Mouse (Mus musculus) cortical plate, adult 2 months (tissue): ENCODE data around the gene Armc5.

Source experiments
- CTCF ChIP-seq: fragments of 200-500 bp; IDR thresholded peaks from 2 replicates; pipeline ENCODE4 v1.5.1; 2011; ENCODE audit warnings: mild to moderate bottlenecking, control low read depth, low read length; ENCODE audit not compliant: insufficient read depth; ENCODE audit errors: extremely low read depth
- POLR2A ChIP-seq: fragments of 200-500 bp; IDR thresholded peaks from 2 replicates; pipeline ENCODE4 v1.6.1; 2011; ENCODE audit warnings: mild to moderate bottlenecking, low read length, control low read depth; ENCODE audit not compliant: insufficient read depth; ENCODE audit errors: extremely low read depth

DNA sequence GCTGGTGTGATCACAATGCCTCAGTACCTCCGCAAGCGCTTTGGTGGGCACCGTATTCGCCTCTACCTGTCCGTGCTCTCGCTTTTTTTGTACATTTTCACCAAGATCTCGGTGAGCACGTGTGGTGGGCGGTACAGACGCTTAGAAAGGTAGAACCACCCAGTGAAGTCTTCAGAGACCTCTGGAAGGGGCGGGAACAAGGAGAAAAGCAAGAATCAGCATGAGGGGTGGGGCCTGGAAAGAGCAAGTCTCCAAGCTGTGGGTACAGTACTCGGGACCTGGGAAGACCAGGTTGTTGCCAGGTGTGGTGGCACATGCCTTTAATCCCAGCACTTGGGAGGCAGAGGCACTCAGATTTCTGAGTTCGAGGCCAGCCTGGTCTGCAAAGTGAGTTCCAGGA lies 30.2 kb downstream of the Armc5 start:
- TF ChIP-seq POLR2A = no peak
- no peak for TF ChIP-seq CTCF
